Mouse (Mus musculus) lung, adult 18-20 months (tissue): ENCODE results near the gene Samd8.
A peak's percentile ranks its signal among the peaks of the same experiment; 100 is the strongest.

Experiments
- DNase-seq, 2 experiments: peaks; one replicate each; pipeline ENCODE4 v3.0.0; 2022; ENCODE audit warnings: mixed read lengths in 2 of 2

Gene Samd8

GRCm38 (mm10) chr14:21831830-21832403 lies 81.6 kb downstream of the Samd8 start:
- DNase-seq: peak; percentile 47 to 65

- DNase-seq: no peak
Observed at GRCm38 (mm10) chr14:21838336-21839017, 88.1 kb downstream of the Samd8 start.

GRCm38 (mm10) chr14:21841819-21842592 lies 91.7 kb downstream of the Samd8 start:
- no peak for DNase-seq

- no peak for DNase-seq
Observed at GRCm38 (mm10) chr14:21843263-21843662, 92.9 kb downstream of the Samd8 start.

GRCm38 (mm10) chr14:21846827-21847380 lies 96.6 kb downstream of the Samd8 start:
- no peak for DNase-seq

GRCm38 (mm10) chr14:21847381-21848165 lies 97.2 kb downstream of the Samd8 start:
- peak; percentile 29 for DNase-seq
